Mouse (Mus musculus) frontal cortex, postnatal 14 days (tissue): Measurements from ENCODE around the gene Med1.

Experiments used
- DNase-seq, 2 experiments: peaks; one replicate each; pipeline ENCODE4 v3.0.0; 2022; ENCODE audit warnings: low spot score in 2 of 2

The Med1 gene

GRCm38 (mm10) chr11:98149304-98149750 is 43.8 kb downstream of the Med1 start:
- DNase-seq = peak; percentile 83 to 86

GRCm38 (mm10) chr11:98148551-98149301 is 44.4 kb downstream of the Med1 start:
- peak in 1 of 2 experiments; percentile 11 for DNase-seq

- DNase-seq = no peak
Measured at GRCm38 (mm10) chr11:98145856-98146255, 47.2 kb downstream of the Med1 start.

GRCm38 (mm10) chr11:98142545-98142944 is 50.5 kb downstream of the Med1 start:
- DNase-seq = no peak

GRCm38 (mm10) chr11:98138894-98139293 is 54.2 kb downstream of the Med1 start:
- DNase-seq = no peak

GRCm38 (mm10) chr11:98137836-98138235 is 55.3 kb downstream of the Med1 start:
- no peak for DNase-seq

GRCm38 (mm10) chr11:98134951-98135350 is 58.1 kb downstream of the Med1 start:
- no peak for DNase-seq

GRCm38 (mm10) chr11:98123424-98123823 is 69.7 kb downstream of the Med1 start:
- no peak for DNase-seq

- DNase-seq = no peak
Measured at GRCm38 (mm10) chr11:98114363-98114762, 78.7 kb downstream of the Med1 start.

GRCm38 (mm10) chr11:98113504-98113903 is 79.6 kb downstream of the Med1 start:
- DNase-seq = no peak

- DNase-seq = no peak
Measured at GRCm38 (mm10) chr11:98109706-98110105, 83.4 kb downstream of the Med1 start.
